Mouse (Mus musculus) neutrophil, adult 5-6 weeks (primary cell): ENCODE data around the gene Ppan. TPM values are rescaled to one million over a fixed set of nuclear protein-coding genes. Genes with fewer than 3 reads are reported as not detected.
A peak's percentile ranks its signal among the peaks of the same experiment; 100 is the strongest.

Experiments
- ATAC-seq: fragments of 151-379, 151-347 bp; 2 replicates; pipeline ENCODE4 v1.8.0; 2017; ENCODE audit warnings: mild to moderate bottlenecking, moderate TSS enrichment; ENCODE audit not compliant: insufficient number of reproducible peaks, poor library complexity, low FRiP score, severe bottlenecking; ENCODE audit errors: extremely low read depth
- total RNA-seq: library from RNA; stranded (forward); fragments of 200-1000 nt; gene quantifications from 2 replicates; pipeline ENCODE4 v1.2.3, GENCODE M21; 2017

Gene Ppan
- total RNA-seq, 1 experiment from 2014 or later, result 42.1 TPM

GRCm38 (mm10) chr9:20898511-20899073 is 10.6 kb downstream of the Ppan start, which contains the start of gene Eif3g:
Eif3g (minus strand) TSS chr9:20898623.
- ATAC-seq, result peak; percentile 84

- ATAC-seq, result peak; percentile 30; the same call in 1 of the 2 replicates
Measured at GRCm38 (mm10) chr9:20901466-20902173, 13.6 kb downstream of the Ppan start.

- no peak for ATAC-seq
Measured at GRCm38 (mm10) chr9:20902174-20902491, 14.2 kb downstream of the Ppan start.

GRCm38 (mm10) chr9:20909948-20910347 is 22.0 kb downstream of the Ppan start:
- no peak for ATAC-seq

- peak; percentile 35 for ATAC-seq
Measured at GRCm38 (mm10) chr9:20916160-20916559, 28.2 kb downstream of the Ppan start.

GRCm38 (mm10) chr9:20923258-20923657 is 35.3 kb downstream of the Ppan start:
- no peak for ATAC-seq

Other genes starting within 250 kb of the Ppan start
- 154 and 184 TPM in 2 replicates for gene Ubl5, start 245.3 kb upstream of the Ppan start, total RNA-seq
- gene Fbxl12, start 243.4 kb upstream of the Ppan start, total RNA-seq, result 32.3 and 36.5 TPM in 2 replicates
- gene Pin1, start 236.1 kb upstream of the Ppan start, total RNA-seq, result 9.8 and 11.5 TPM in 2 replicates
- gene Olfm2, start 141.8 kb upstream of the Ppan start, total RNA-seq, result not detected in 2 replicates
- 1.5 and 2.2 TPM in 2 replicates for gene Col5a3, start 73.1 kb upstream of the Ppan start, total RNA-seq
- gene Rdh8, start 69.7 kb upstream of the Ppan start, total RNA-seq, result not detected in 2 replicates
- gene A230050P20Rik, start 19.5 kb upstream of the Ppan start, total RNA-seq, result 21.3 and 23.1 TPM in 2 replicates
- gene Angptl6, start 8.4 kb upstream of the Ppan start, total RNA-seq, result 0.25 and 0.70 TPM in 2 replicates
- gene Eif3g, start 10.4 kb downstream of the Ppan start, total RNA-seq, result 91.0 and 92.9 TPM in 2 replicates
- gene Dnmt1, start 71.7 kb downstream of the Ppan start, total RNA-seq, result 58.3 and 60.4 TPM in 2 replicates
- gene S1pr2, start 88.6 kb downstream of the Ppan start, total RNA-seq, result 0.98 and 1.3 TPM in 2 replicates
- 26.6 and 30.0 TPM in 2 replicates for gene Mrpl4, start 114.6 kb downstream of the Ppan start, total RNA-seq
- gene Icam1, start 127.8 kb downstream of the Ppan start, total RNA-seq, result 34.6 and 36.9 TPM in 2 replicates
- not detected in 2 replicates for gene Icam4, start 141.2 kb downstream of the Ppan start, total RNA-seq
- 0.12 TPM in 1 of 2 replicates, not detected in the other for gene Icam5, start 143.9 kb downstream of the Ppan start, total RNA-seq
- not detected in 2 replicates for gene Zglp1, start 178.9 kb downstream of the Ppan start, total RNA-seq
- 0.23 and 0.25 TPM in 2 replicates for gene Gm49373, start 184.9 kb downstream of the Ppan start, total RNA-seq
- gene Fdx1l, start 185.4 kb downstream of the Ppan start, total RNA-seq, result 11.1 and 15.7 TPM in 2 replicates
- gene Gm38431, start 203.8 kb downstream of the Ppan start, total RNA-seq, result 4.7 TPM in 2 replicates
- 15.0 and 15.4 TPM in 2 replicates for gene Raver1, start 203.8 kb downstream of the Ppan start, total RNA-seq
- 30.4 and 32.4 TPM in 2 replicates for gene Tyk2, start 243.1 kb downstream of the Ppan start, total RNA-seq